Mouse (Mus musculus) forebrain, embryonic 10.5 days (tissue): ENCODE data around the gene Gdf3. TPM values are rescaled to one million over a fixed set of nuclear protein-coding genes. Genes with fewer than 3 reads are reported as not detected.

ENCODE experiments used
- DNase-seq: peaks from one replicate; pipeline ENCODE4 v3.0.0-alpha.2; 2017; ENCODE audit warnings: low spot score; ENCODE audit errors: extremely low spot score
- H3K27ac ChIP-seq: fragments of 300-500 bp; sonication (generic); 2 replicates; pipeline ENCODE4 v1.5.1; 2016; ENCODE audit warnings: mild to moderate bottlenecking
- H3K27me3 ChIP-seq: fragments of 300-500 bp; sonication (generic); 2 replicates; pipeline ENCODE4 v1.6.1; 2016; ENCODE audit warnings: mild to moderate bottlenecking; ENCODE audit not compliant: poor library complexity, severe bottlenecking
- H3K36me3 ChIP-seq: fragments of 300-500 bp; sonication (generic); replicated peaks from 2 replicates; pipeline ENCODE4 v1.6.1; 2016; ENCODE audit warnings: mild to moderate bottlenecking, moderate library complexity
- H3K4me1 ChIP-seq: fragments of 300-500 bp; sonication (generic); 2 replicates; pipeline ENCODE4 v1.6.1; 2016
- H3K4me3 ChIP-seq: fragments of 300-500 bp; sonication (generic); 2 replicates; pipeline ENCODE4 v1.5.1; 2016; ENCODE audit warnings: mild to moderate bottlenecking, moderate library complexity
- H3K9me3 ChIP-seq: fragments of 300-500 bp; sonication (generic); 2 replicates; pipeline ENCODE4 v1.6.1; 2016; ENCODE audit warnings: mild to moderate bottlenecking, moderate library complexity
- WGBS: fragments of 180-500 bp; shearing (Covaris S2); methylation state at CpG from one replicate; pipeline ENCODE4 v1.1.7; 2016; 5-methylcytosine and 5-hydroxymethylcytosine counted together
- polyA plus RNA-seq: library from polyadenylated mRNA; unstranded; fragments of >200 nt; fragmentation: Nextera tagmentation; extraction: Ambion mirVana; gene quantifications from 2 replicates; pipeline ENCODE4 v1.2.1, GENCODE M21; 2016

The Gdf3 gene
- polyA plus RNA-seq, 1 experiment from 2014 or later: 0.09 TPM

GRCm38 (mm10) chr6:122602242-122602991 is 7.5 kb downstream of the Gdf3 start, which contains the start of gene Apobec1:
Gene Apobec1 (minus strand): TSS chr6:122602444.
- Histone ChIP-seq H3K4me1 (peaks cover 9% of the 10 kb centered on the region), H3K27me3 (no peaks in the 10 kb centered on the region), H3K4me3 (peak within 1 kb of the TSS; percentile 52), H3K9me3 (no peaks in the 10 kb centered on the region), H3K36me3 (no peaks in the 10 kb centered on the region), H3K27ac (peak within 1 kb of the TSS; percentile 81)
- 14% methylated on average over 22 of the region's 22 CpGs for WGBS
- peak; percentile 39 for DNase-seq

- no peaks in the 10 kb centered on the region for H3K27me3 ChIP-seq
- WGBS: 91% methylated on average over 3 of the region's 3 CpGs
- H3K9me3 ChIP-seq: no peaks in the 10 kb centered on the region
- no peaks in the 10 kb centered on the region for H3K36me3 ChIP-seq
- no peak for DNase-seq
- peaks cover 9% of the 10 kb centered on the region for H3K4me1 ChIP-seq
- no peak overlapping the region for H3K27ac ChIP-seq
- peak overlapping the region; percentile 52 for H3K4me3 ChIP-seq
Measured at GRCm38 (mm10) chr6:122601615-122602014, 8.3 kb downstream of the Gdf3 start.

- 90% methylated on average over 4 of the region's 4 CpGs for WGBS
- H3K4me3 ChIP-seq: no peak overlapping the region
- no peak overlapping the region for H3K27ac ChIP-seq
- H3K27me3 ChIP-seq: no peaks in the 10 kb centered on the region
- no peaks in the 10 kb centered on the region for H3K9me3 ChIP-seq
- peaks cover 9% of the 10 kb centered on the region for H3K4me1 ChIP-seq
- no peaks in the 10 kb centered on the region for H3K36me3 ChIP-seq
- no peak for DNase-seq
Measured at GRCm38 (mm10) chr6:122601031-122601430, 8.9 kb downstream of the Gdf3 start.

GRCm38 (mm10) chr6:122600066-122600646 is 9.7 kb downstream of the Gdf3 start:
- Histone ChIP-seq H3K4me1 (peaks cover 9% of the 10 kb centered on the region), H3K9me3 (no peaks in the 10 kb centered on the region), H3K27ac (no peak overlapping the region), H3K27me3 (no peaks in the 10 kb centered on the region), H3K4me3 (no peak overlapping the region), H3K36me3 (no peaks in the 10 kb centered on the region)
- WGBS: 87% methylated on average over 7 of the region's 7 CpGs
- DNase-seq: no peak

GRCm38 (mm10) chr6:122599054-122599737 is 10.7 kb downstream of the Gdf3 start:
- WGBS: 90% methylated on average over 9 of the region's 9 CpGs
- Histone ChIP-seq H3K4me3 (no peak overlapping the region), H3K4me1 (peaks cover 9% of the 10 kb centered on the region), H3K27ac (no peak overlapping the region), H3K9me3 (no peaks in the 10 kb centered on the region), H3K27me3 (no peaks in the 10 kb centered on the region), H3K36me3 (no peaks in the 10 kb centered on the region)
- DNase-seq: no peak

GRCm38 (mm10) chr6:122598436-122598835 is 11.5 kb downstream of the Gdf3 start:
- Histone ChIP-seq H3K4me1 (peaks cover 9% of the 10 kb centered on the region), H3K27ac (no peak overlapping the region), H3K36me3 (no peaks in the 10 kb centered on the region), H3K27me3 (no peaks in the 10 kb centered on the region), H3K4me3 (no peak overlapping the region), H3K9me3 (no peaks in the 10 kb centered on the region)
- DNase-seq: no peak
- WGBS: 91% methylated on average over 6 of the region's 6 CpGs

- Histone ChIP-seq H3K36me3 (no peaks in the 10 kb centered on the region), H3K27ac (no peak overlapping the region), H3K27me3 (no peaks in the 10 kb centered on the region), H3K4me3 (no peak overlapping the region), H3K9me3 (no peaks in the 10 kb centered on the region), H3K4me1 (peaks cover 9% of the 10 kb centered on the region)
- WGBS: 97% methylated on average over 4 of the region's 4 CpGs
- no peak for DNase-seq
Measured at GRCm38 (mm10) chr6:122598014-122598413, 11.9 kb downstream of the Gdf3 start.

GRCm38 (mm10) chr6:122596608-122597007 is 13.3 kb downstream of the Gdf3 start:
- H3K9me3 ChIP-seq: no peaks in the 10 kb centered on the region
- no peaks in the 10 kb centered on the region for H3K4me1 ChIP-seq
- no peak overlapping the region for H3K4me3 ChIP-seq
- no peak overlapping the region for H3K27ac ChIP-seq
- WGBS: 83% methylated on average over 7 of the region's 7 CpGs
- no peak for DNase-seq
- no peaks in the 10 kb centered on the region for H3K27me3 ChIP-seq
- H3K36me3 ChIP-seq: no peaks in the 10 kb centered on the region

GRCm38 (mm10) chr6:122595637-122596036 is 14.2 kb downstream of the Gdf3 start:
- Histone ChIP-seq H3K36me3 (no peaks in the 10 kb centered on the region), H3K9me3 (no peaks in the 10 kb centered on the region), H3K27me3 (no peaks in the 10 kb centered on the region), H3K4me3 (no peak overlapping the region), H3K4me1 (no peaks in the 10 kb centered on the region), H3K27ac (no peak overlapping the region)
- DNase-seq: no peak
- WGBS: 44% methylated on average over 7 of the region's 7 CpGs

- no peaks in the 10 kb centered on the region for H3K9me3 ChIP-seq
- H3K36me3 ChIP-seq: no peaks in the 10 kb centered on the region
- no peaks in the 10 kb centered on the region for H3K27me3 ChIP-seq
- no peak overlapping the region for H3K4me3 ChIP-seq
- 88% methylated on average over 2 of the region's 2 CpGs for WGBS
- H3K27ac ChIP-seq: no peak overlapping the region
- no peak for DNase-seq
- H3K4me1 ChIP-seq: no peaks in the 10 kb centered on the region
Measured at GRCm38 (mm10) chr6:122592905-122593304, 17.0 kb downstream of the Gdf3 start.

GRCm38 (mm10) chr6:122591027-122591758 is 18.7 kb downstream of the Gdf3 start:
- H3K27ac ChIP-seq: no peak overlapping the region
- H3K27me3 ChIP-seq: no peaks in the 10 kb centered on the region
- no peaks in the 10 kb centered on the region for H3K4me1 ChIP-seq
- H3K9me3 ChIP-seq: no peaks in the 10 kb centered on the region
- H3K4me3 ChIP-seq: no peak overlapping the region
- no peak for DNase-seq
- WGBS: 90% methylated on average over 13 of the region's 13 CpGs
- H3K36me3 ChIP-seq: no peaks in the 10 kb centered on the region

GRCm38 (mm10) chr6:122579086-122579485 is 30.8 kb downstream of the Gdf3 start:
- Histone ChIP-seq H3K4me1 (no peaks in the 10 kb centered on the region), H3K36me3 (no peaks in the 10 kb centered on the region), H3K9me3 (no peaks in the 10 kb centered on the region), H3K27me3 (no peaks in the 10 kb centered on the region), H3K4me3 (no peak overlapping the region), H3K27ac (no peak overlapping the region)
- 80% methylated on average over 1 of the region's 1 CpGs for WGBS
- DNase-seq: no peak
